Mouse (Mus musculus) spleen, adult 2 months (tissue): ENCODE measurements around the gene Srrd.

Experiments
- CTCF ChIP-seq: fragments of 200-500 bp; IDR thresholded peaks from 2 replicates; pipeline ENCODE4 v1.5.1; 2011; ENCODE audit warnings: mild to moderate bottlenecking, inconsistent platforms; ENCODE audit not compliant: insufficient read depth, insufficient read length, insufficient replicate concordance; ENCODE audit errors: extremely low read depth
- POLR2A ChIP-seq: fragments of 200-500 bp; IDR thresholded peaks from 2 replicates; pipeline ENCODE4 v1.6.1; 2011; ENCODE audit warnings: low read depth, low read length, inconsistent platforms

- TF ChIP-seq CTCF, result no peak
- TF ChIP-seq POLR2A, result no peak
These were observed 46.2 kb downstream of the Srrd start for GRCm38 (mm10) chr5:112296404-112297181.
